Mouse (Mus musculus) kidney, adult 2 months (tissue): Measurements from ENCODE around the gene Stx7.

ENCODE experiments used
- CTCF ChIP-seq: fragments of 200-500 bp; conservative IDR thresholded peaks from 2 replicates; pipeline ENCODE4 v1.5.1; 2011; ENCODE audit warnings: low read depth, mild to moderate bottlenecking, control low read depth, low read length, moderate library complexity, mixed read lengths; ENCODE audit not compliant: insufficient read depth, insufficient read length
- POLR2A ChIP-seq: fragments of 200-500 bp; IDR thresholded peaks from one replicate; pipeline ENCODE4 v1.6.1; 2011; ENCODE audit warnings: low read depth, low read length, control low read depth

GRCm38 (mm10) chr10:24232281-24232680 lies 83.2 kb downstream of the Stx7 start:
- TF ChIP-seq POLR2A (no peak), CTCF (no peak)
